Mouse (Mus musculus): ENCODE measurements at regions not wholly inside any gene's neighbourhood (a gene's known extent, or its start where the extent isn't known, plus 50 kb on each side); places are given as distances from the start of the nearest gene placed in this dataset.

DNA sequence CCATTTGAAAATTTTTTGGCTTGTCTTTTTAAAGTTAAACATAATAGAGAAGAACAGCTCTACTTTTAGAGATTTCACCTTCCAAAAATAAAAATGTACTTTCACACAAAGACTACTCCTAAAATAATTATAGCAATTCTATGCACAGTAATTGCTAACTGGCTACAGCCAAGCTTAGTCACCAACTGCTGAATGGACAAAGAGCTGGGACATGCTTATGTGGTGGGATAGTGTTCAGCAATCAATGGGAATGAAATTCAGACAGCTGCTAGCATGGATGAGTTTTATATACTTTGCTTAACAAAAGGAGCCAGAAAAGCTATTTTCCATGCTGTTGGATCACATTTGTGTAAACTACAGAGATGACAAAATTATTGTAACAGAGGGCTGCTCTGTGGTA, 2727.5 kb downstream of the Gm37988 start:
- Histone ChIP-seq H3K4me3 (no peak overlapping the region), H3K27ac (no peak overlapping the region), H3K27me3 (ENCODE audit: control insufficient read depth, insufficient read depth, low read length) (no peaks in the 10 kb centered on the region), H3K4me1 (ENCODE audit: control insufficient read depth, insufficient read depth, low read length) (no peaks in the 10 kb centered on the region), H3K79me2 (replicated peaks; ENCODE audit: control insufficient read depth, insufficient read depth, low read length) (no peaks in the 10 kb centered on the region), H3K9ac (ENCODE audit: low read depth, low read length) (no peak overlapping the region), H3K36me3 (ENCODE audit: control insufficient read depth, insufficient read depth, low read length) (no peaks in the 10 kb centered on the region)
- intact Hi-C loops (cut with DNase I) = no loop called here
- no peak for DNase-seq
- TF ChIP-seq POLR2A (IDR thresholded peaks at IDR 0.05; ENCODE audit: insufficient read depth, low read depth, low read length) (no peak), CTCF (IDR thresholded peaks at IDR 0.05) (no peak), EP300 (IDR thresholded peaks at IDR 0.05; ENCODE audit: insufficient read depth, low read depth, low read length) (no peak)

DNA sequence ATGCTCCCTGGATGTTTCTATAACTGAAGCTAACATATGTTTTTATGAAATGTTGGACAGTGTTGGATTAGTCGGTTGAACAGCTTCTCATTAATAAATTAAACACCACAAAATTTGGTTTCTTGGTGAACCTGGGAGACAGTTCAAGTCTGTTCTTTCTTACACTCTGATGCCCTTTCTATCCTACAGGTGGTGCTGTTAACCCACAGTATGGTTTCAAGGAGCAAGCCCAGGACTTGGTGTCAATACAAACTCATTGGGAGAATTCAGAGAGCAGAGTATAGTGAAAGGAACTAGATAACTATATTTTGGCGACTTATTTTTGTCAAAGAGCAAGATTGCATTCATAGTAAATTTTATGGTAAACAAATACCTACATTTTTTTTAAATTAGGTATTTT, 2735.8 kb downstream of the Gm37988 start:
- TF ChIP-seq CTCF (IDR thresholded peaks at IDR 0.05) = peak; percentile 49
- no peak for TF ChIP-seq EP300 (IDR thresholded peaks at IDR 0.05; ENCODE audit: insufficient read depth, low read depth, low read length)
- intact Hi-C loops (cut with DNase I) = no loop called here
- no peaks in the 10 kb centered on the region for H3K79me2 ChIP-seq (replicated peaks; ENCODE audit: control insufficient read depth, insufficient read depth, low read length)
- DNase-seq = no peak
- no peaks in the 10 kb centered on the region for H3K27me3 ChIP-seq (ENCODE audit: control insufficient read depth, insufficient read depth, low read length)
- no peak overlapping the region for H3K4me3 ChIP-seq
- H3K36me3 ChIP-seq (ENCODE audit: control insufficient read depth, insufficient read depth, low read length) = no peaks in the 10 kb centered on the region
- 10% methylated on average over 2 of the region's 2 CpGs for WGBS
- no peak overlapping the region for H3K9ac ChIP-seq (ENCODE audit: low read depth, low read length)
- no peaks in the 10 kb centered on the region for H3K4me1 ChIP-seq (ENCODE audit: control insufficient read depth, insufficient read depth, low read length)
- H3K27ac ChIP-seq = no peak overlapping the region

DNA sequence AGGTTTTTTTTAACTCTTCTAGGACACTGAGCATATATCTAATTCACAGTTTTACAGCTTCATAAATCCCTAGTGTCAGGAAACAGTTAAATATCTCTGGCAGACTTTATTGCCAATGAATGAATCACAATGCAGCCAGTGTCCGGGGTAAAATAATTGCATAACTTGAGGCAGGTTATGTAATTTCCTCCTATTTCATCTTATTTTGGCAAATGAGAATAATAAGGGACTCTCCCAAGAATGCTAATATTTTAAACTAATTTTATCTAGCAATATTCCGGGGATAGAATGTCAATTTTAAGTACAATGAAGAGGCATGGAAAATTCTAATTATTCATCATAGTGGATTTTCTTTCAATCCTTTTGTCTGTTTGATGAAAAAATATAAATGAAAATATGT, 2740.6 kb downstream of the Gm37988 start:
- no peak for DNase-seq
- no peaks in the 10 kb centered on the region for H3K36me3 ChIP-seq (ENCODE audit: control insufficient read depth, insufficient read depth, low read length)
- no peaks in the 10 kb centered on the region for H3K27me3 ChIP-seq (ENCODE audit: control insufficient read depth, insufficient read depth, low read length)
- H3K9ac ChIP-seq (ENCODE audit: low read depth, low read length) = no peak overlapping the region
- 38% methylated on average over 2 of the region's 2 CpGs for WGBS
- no peak overlapping the region for H3K27ac ChIP-seq
- no peaks in the 10 kb centered on the region for H3K4me1 ChIP-seq (ENCODE audit: control insufficient read depth, insufficient read depth, low read length)
- no peaks in the 10 kb centered on the region for H3K79me2 ChIP-seq (replicated peaks; ENCODE audit: control insufficient read depth, insufficient read depth, low read length)
- intact Hi-C loops (cut with DNase I) = no loop called here
- TF ChIP-seq CTCF (IDR thresholded peaks at IDR 0.05) (no peak), EP300 (IDR thresholded peaks at IDR 0.05; ENCODE audit: insufficient read depth, low read depth, low read length) (no peak), POLR2A (IDR thresholded peaks at IDR 0.05; ENCODE audit: insufficient read depth, low read depth, low read length) (no peak)
- H3K4me3 ChIP-seq = no peak overlapping the region

DNA sequence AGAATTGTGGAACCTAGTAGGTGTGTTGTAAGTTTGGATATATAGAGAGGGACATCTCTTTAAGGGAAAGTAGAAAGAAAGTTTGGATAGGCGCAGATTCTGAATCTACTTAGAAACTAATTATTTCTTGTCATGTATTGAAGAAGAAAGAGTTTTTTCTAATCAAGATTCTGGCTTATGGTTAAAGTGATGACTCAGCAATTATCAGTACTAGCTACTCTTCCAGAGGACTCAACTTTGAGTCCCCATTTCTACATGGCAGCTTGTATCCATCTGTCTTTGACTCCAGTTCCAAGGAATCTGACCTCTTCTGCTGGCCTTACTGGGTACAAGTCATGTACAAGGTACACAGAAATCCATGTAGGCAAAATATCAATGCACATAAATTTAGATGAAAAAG, 2767.1 kb downstream of the Gm37988 start:
- no peak overlapping the region for H3K9ac ChIP-seq (ENCODE audit: low read depth, low read length)
- no peak for DNase-seq
- no peak overlapping the region for H3K27ac ChIP-seq
- H3K36me3 ChIP-seq (ENCODE audit: control insufficient read depth, insufficient read depth, low read length) = no peaks in the 10 kb centered on the region
- H3K4me1 ChIP-seq (ENCODE audit: control insufficient read depth, insufficient read depth, low read length) = no peaks in the 10 kb centered on the region
- no peak overlapping the region for H3K4me3 ChIP-seq
- no peaks in the 10 kb centered on the region for H3K27me3 ChIP-seq (ENCODE audit: control insufficient read depth, insufficient read depth, low read length)
- TF ChIP-seq POLR2A (IDR thresholded peaks at IDR 0.05; ENCODE audit: insufficient read depth, low read depth, low read length) (no peak), CTCF (IDR thresholded peaks at IDR 0.05) (no peak), EP300 (IDR thresholded peaks at IDR 0.05; ENCODE audit: insufficient read depth, low read depth, low read length) (no peak)
- intact Hi-C loops (cut with DNase I) = no loop called here
- H3K79me2 ChIP-seq (replicated peaks; ENCODE audit: control insufficient read depth, insufficient read depth, low read length) = no peaks in the 10 kb centered on the region
- 94% methylated on average over 1 of the region's 1 CpGs for WGBS

DNA sequence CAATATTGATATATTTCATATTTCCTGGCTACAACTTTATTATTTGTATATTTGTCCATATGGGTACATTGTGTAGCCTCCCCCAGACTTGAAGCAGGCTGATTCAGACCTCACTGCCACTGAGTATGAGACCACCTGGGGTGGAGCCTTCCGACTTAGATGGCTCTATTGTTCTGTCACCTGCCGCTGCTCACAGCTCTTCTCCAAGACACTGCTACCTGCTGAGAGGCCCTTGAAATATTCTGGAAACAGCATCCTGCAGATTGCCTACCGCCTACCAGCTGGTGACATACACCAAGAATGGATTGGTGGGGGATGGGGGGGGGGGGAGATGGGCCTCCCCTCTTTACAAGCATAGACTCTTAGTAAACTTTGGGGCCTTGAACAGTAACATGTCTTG, 2778.7 kb downstream of the Gm37988 start:
- TF ChIP-seq EP300 (IDR thresholded peaks at IDR 0.05; ENCODE audit: insufficient read depth, low read depth, low read length) (no peak), CTCF (IDR thresholded peaks at IDR 0.05) (no peak), POLR2A (IDR thresholded peaks at IDR 0.05; ENCODE audit: insufficient read depth, low read depth, low read length) (no peak)
- no peak for DNase-seq
- no peaks in the 10 kb centered on the region for H3K4me1 ChIP-seq (ENCODE audit: control insufficient read depth, insufficient read depth, low read length)
- H3K27ac ChIP-seq = no peak overlapping the region
- no peak overlapping the region for H3K4me3 ChIP-seq
- WGBS = 59% methylated on average over 3 of the region's 3 CpGs
- no peaks in the 10 kb centered on the region for H3K79me2 ChIP-seq (replicated peaks; ENCODE audit: control insufficient read depth, insufficient read depth, low read length)
- no peak overlapping the region for H3K9ac ChIP-seq (ENCODE audit: low read depth, low read length)
- no peaks in the 10 kb centered on the region for H3K36me3 ChIP-seq (ENCODE audit: control insufficient read depth, insufficient read depth, low read length)
- H3K27me3 ChIP-seq (ENCODE audit: control insufficient read depth, insufficient read depth, low read length) = no peaks in the 10 kb centered on the region
- intact Hi-C loops (cut with DNase I) = no loop called here

DNA sequence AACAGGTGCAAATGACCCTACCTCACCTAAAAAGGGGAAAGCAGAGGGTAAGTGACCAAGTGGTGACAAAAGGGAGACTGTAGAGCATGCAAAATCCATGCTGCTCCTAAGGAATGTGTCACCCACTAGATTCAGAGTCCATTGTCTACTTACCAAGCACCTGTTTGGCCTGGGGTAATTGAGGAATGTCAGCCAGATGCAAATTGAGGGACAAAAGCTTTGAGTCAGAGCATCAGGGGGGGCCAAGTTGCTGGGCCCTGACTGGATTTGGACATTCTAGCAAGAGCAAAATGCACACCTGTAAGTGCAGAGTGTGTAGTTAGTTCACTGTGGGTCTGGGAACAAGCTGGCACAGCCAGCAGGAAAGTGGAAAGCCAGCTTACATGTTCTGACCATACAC, 2783.6 kb downstream of the Gm37988 start:
- no peak for DNase-seq
- H3K9ac ChIP-seq (ENCODE audit: low read depth, low read length) = no peak overlapping the region

More for the DNA sequence above, 2783.6 kb downstream of the Gm37988 start:
- Histone ChIP-seq H3K79me2 (replicated peaks; ENCODE audit: control insufficient read depth, insufficient read depth, low read length) (no peaks in the 10 kb centered on the region), H3K4me1 (ENCODE audit: control insufficient read depth, insufficient read depth, low read length) (no peaks in the 10 kb centered on the region), H3K36me3 (ENCODE audit: control insufficient read depth, insufficient read depth, low read length) (no peaks in the 10 kb centered on the region), H3K4me3 (no peak overlapping the region), H3K27me3 (ENCODE audit: control insufficient read depth, insufficient read depth, low read length) (no peaks in the 10 kb centered on the region), H3K27ac (no peak overlapping the region)
- TF ChIP-seq EP300 (IDR thresholded peaks at IDR 0.05; ENCODE audit: insufficient read depth, low read depth, low read length) (no peak), POLR2A (IDR thresholded peaks at IDR 0.05; ENCODE audit: insufficient read depth, low read depth, low read length) (no peak), CTCF (IDR thresholded peaks at IDR 0.05) (no peak)
- intact Hi-C loops (cut with DNase I) = no loop called here

Data from heart, adult 2 months (tissue).